Mouse (Mus musculus): ENCODE data around the gene Slc16a10.

- TF ChIP-seq POLR2A (IDR thresholded peaks at IDR 0.05; ENCODE audit: low read depth, low read length) (no peak), CTCF (IDR thresholded peaks at IDR 0.05; ENCODE audit: extremely low read depth, insufficient read length, insufficient replicate concordance, low read depth, low read length) (no peak)
Observed at GRCm38 (mm10) chr10:40125200-40125599, 16.9 kb downstream of the Slc16a10 start.

Measured in small intestine, adult 2 months (tissue).